Mouse (Mus musculus) megakaryocyte, embryonic 14.5 days (primary cell): ENCODE results near the gene Itgae. TPM values are rescaled to one million over a fixed set of nuclear protein-coding genes. Genes with fewer than 3 reads are reported as not detected.

Experiments
- H3K27me3 ChIP-seq: replicated peaks from 2 replicates; pipeline ENCODE3; 2012; ENCODE audit warnings: inconsistent platforms
- H3K36me3 ChIP-seq: replicated peaks from 2 replicates; pipeline ENCODE3; 2012; ENCODE audit warnings: low read length, inconsistent platforms, mixed read lengths
- H3K4me1 ChIP-seq: 2 replicates; pipeline ENCODE4 v1.6.1; 2012; ENCODE audit warnings: inconsistent platforms
- H3K4me3 ChIP-seq: replicated peaks from 2 replicates; pipeline ENCODE3; 2012; ENCODE audit warnings: moderate library complexity, mild to moderate bottlenecking, inconsistent platforms
- H3K9me3 ChIP-seq: 2 replicates; pipeline ENCODE4 v1.6.1; 2012; ENCODE audit warnings: inconsistent platforms
- FLI1 ChIP-seq: IDR thresholded peaks from 2 replicates; pipeline ENCODE4 v1.6.1; 2012; ENCODE audit warnings: low read length, inconsistent platforms, mixed read lengths
- GATA1 ChIP-seq: IDR thresholded peaks from 3 replicates; pipeline ENCODE4 v1.6.1; 2012; ENCODE audit warnings: mixed read lengths, low read length, inconsistent platforms, borderline replicate concordance
- polyA plus RNA-seq: library from polyadenylated mRNA; stranded (reverse); fragments of >175 nt; gene quantifications from 2 replicates; pipeline ENCODE4 v1.2.3, GENCODE M21; 2012; ENCODE audit warnings: low replicate concordance; ENCODE audit not compliant: insufficient read depth

Gene Itgae
- polyA plus RNA-seq, 1 experiment: 0.31 TPM

DNA sequence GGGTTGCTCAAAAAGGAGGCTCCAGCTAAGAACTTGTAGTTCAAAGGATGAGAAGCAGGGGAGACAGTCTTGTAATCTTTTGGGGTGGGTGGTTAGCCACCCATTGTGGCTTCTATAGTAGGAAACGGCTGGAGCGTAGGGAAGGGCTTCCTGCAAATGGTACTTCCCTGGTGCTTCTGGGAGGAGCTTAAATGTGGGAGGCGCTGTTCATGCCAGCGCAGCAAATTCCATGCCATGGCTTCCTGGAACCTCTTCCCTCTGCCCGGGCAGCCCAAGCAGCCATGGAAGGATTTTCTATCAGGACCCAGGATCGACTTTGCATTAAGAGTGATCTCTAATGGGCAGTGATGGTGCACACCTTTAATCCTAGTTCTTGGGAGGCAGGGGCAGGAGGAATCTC, 78.2 kb downstream of the Itgae start:
- TF ChIP-seq GATA1: no peak
- TF ChIP-seq FLI1: no peak
- no peak overlapping the region for H3K4me3 ChIP-seq
- H3K27me3 ChIP-seq: peaks cover 2% of the 10 kb centered on the region
- H3K9me3 ChIP-seq: no peaks in the 10 kb centered on the region
- H3K36me3 ChIP-seq: peaks cover 45% of the 10 kb centered on the region
- peaks cover 73% of the 10 kb centered on the region for H3K4me1 ChIP-seq

DNA sequence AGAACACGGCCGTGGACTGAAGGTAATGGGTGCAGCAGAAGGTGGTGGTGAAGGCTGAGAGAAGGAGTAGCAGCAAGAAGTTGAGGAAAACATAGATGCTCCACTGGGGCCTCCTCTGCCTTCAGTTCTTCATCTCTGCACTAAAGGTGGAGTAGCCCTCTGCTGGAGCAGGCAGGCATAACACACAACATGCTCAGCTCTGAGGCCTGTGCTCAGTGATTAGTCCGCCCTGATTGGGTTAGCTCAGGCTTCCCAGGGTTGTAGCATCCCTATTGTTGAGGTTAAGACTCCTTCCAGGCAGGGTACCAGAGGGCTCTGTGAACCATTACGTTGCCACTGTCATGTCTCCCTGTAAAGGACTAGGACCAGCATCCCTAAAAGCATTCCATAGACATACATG, 78.8 kb downstream of the Itgae start:
- no peak for TF ChIP-seq GATA1
- TF ChIP-seq FLI1: no peak
- H3K4me3 ChIP-seq: no peak overlapping the region
- peaks cover 73% of the 10 kb centered on the region for H3K4me1 ChIP-seq
- no peaks in the 10 kb centered on the region for H3K9me3 ChIP-seq
- H3K36me3 ChIP-seq: peaks cover 52% of the 10 kb centered on the region
- peaks cover 2% of the 10 kb centered on the region for H3K27me3 ChIP-seq

DNA sequence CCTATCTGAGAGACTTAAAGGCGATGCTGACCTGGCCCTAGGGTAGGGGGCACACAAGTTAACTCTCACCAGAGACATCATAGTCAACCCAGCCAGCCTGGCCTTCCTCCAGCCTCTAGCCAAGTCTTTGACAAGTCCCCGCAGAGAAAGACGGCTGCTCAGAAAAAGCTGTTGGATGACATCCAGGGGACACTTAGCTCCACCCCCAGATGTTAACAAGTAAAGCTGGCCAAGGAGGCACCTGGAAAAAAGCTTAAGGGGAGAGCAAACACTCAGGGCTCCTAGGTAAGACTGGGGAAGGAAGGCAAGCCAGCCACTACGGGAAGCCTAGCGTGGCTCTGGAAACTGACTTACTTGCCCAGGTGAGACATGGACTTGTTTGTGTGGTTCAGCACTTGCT, 81.8 kb downstream of the Itgae start:
- Histone ChIP-seq H3K4me1 (peaks cover 61% of the 10 kb centered on the region), H3K36me3 (peaks cover 57% of the 10 kb centered on the region), H3K27me3 (no peaks in the 10 kb centered on the region), H3K9me3 (no peaks in the 10 kb centered on the region), H3K4me3 (no peak overlapping the region)
- TF ChIP-seq GATA1: no peak
- no peak for TF ChIP-seq FLI1

DNA sequence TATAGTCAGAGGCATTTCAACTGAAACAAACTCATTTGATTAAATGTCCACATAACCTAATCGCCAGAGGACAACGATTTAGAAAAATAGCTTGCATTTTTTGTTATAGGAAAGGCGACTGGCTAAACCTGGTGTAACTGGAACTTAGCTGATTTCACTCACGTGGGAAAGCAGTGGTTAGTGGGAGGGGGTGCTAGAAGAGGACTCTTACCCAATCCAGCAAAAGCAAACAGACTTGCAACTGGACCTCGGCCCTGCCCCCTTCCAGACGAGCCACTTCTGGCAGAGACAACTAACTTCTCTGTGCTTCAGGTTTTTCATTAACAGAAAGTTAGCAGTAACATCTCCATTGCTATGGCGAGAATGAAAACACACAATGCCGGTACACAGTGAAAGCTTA, 85.2 kb downstream of the Itgae start:
- TF ChIP-seq FLI1 (no peak), GATA1 (no peak)
- no peaks in the 10 kb centered on the region for H3K9me3 ChIP-seq
- peaks cover 50% of the 10 kb centered on the region for H3K36me3 ChIP-seq
- no peaks in the 10 kb centered on the region for H3K27me3 ChIP-seq
- peak overlapping the region; percentile 99 for H3K4me3 ChIP-seq
- peaks cover 50% of the 10 kb centered on the region for H3K4me1 ChIP-seq

DNA sequence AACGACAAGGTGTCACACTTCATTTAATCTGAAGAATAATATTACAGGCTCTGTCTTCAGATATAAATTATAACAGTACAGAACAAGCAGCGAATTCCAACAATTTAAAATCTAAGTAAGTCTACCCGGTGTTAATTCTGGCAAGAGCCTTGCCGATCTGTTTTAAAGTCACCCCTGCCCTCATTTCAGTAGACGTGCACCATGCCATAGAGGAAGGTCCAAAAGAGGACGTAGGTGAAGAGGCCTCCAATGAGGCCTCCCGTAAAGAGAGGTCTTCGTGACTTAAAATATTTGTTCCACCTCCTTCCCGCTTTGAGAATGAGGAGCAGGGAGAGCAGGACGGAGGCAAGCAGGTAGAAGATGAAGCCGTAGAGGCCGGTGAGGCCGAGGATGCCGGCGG, 85.8 kb downstream of the Itgae start:
- H3K4me1 ChIP-seq: peaks cover 46% of the 10 kb centered on the region
- TF ChIP-seq FLI1 (no peak), GATA1 (no peak)

DNA sequence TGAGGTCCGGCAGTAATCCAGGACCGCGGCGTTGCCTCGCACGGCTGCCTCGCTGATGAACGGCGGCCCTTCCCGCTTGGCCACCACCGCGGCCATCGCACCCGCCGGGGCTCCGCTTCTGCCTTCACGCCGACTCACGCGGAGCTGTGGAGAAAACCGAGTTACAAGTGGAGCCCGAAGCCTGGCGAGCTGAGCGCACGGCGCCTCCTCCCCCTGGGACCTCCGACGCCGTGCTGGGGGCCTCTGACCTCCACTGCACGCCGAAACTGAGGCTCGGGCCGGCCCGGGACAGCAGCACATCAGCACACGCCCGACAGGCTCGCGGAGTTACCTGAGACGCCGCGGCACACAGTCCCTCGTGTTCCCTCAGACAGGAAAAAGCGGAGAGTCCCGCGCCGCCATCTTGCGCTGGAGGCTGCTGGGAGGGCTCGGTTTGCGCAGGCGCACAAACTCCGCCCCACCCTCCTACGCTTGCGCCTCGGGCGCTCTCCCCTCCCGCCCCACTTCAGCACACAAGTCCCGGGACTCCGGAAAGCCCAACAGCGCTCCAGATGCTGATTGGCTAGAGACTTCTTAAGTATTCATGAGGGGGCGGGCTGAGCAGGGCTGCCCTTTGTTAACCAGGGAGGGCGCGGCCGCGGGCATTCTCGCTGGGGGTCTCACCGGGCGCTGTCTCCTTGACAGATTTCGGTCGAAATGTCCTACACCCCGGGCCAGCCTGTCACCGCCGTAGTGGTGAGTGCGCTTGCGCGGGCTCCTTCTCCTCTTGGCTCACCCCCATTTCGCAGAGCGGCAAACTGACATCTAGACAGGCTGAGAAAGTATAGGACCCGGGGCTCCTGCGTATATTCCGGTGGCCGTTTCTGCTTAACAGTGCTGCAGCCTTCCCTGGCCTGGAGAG, 86.5 kb downstream of the Itgae start, which contains the start of the genes Emc6 and Tax1bp3:
Emc6 (minus strand) TSS at position 430 of the 901 bp plus-strand sequence.
Tax1bp3 (plus strand) TSS at position 476 of the 901 bp plus-strand sequence.
- TF ChIP-seq GATA1 (no peak), FLI1 (no peak)
- H3K36me3 ChIP-seq: peaks cover 41% of the 10 kb centered on the region
- peak within 1 kb of the TSS; percentile 99 for H3K4me3 ChIP-seq
- H3K27me3 ChIP-seq: no peaks in the 10 kb centered on the region
- H3K9me3 ChIP-seq: no peaks in the 10 kb centered on the region
- H3K4me1 ChIP-seq: peaks cover 39% of the 10 kb centered on the region

More for the DNA sequence above, 85.8 kb downstream of the Itgae start:
- Histone ChIP-seq H3K4me3 (peak overlapping the region; percentile 99), H3K27me3 (no peaks in the 10 kb centered on the region), H3K9me3 (no peaks in the 10 kb centered on the region), H3K36me3 (peaks cover 47% of the 10 kb centered on the region)

DNA sequence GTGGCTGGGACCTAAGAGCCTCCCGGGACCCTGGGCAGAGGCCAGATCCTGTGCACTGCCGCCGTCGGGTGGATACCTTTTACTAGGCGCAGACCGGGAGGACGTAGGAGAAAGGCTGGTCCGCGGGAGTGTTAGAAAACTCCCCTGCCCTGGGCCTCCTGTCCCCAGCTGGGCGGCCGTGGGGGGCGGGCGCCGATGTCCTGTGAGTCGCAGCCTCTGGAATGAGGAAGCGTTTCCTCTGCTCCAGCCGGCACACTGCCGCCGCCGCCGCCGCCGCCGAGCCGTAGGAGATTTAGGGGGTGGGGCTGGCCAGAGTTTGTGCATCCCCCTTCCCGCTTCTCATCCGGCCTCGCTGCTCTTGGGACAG, 87.1 kb downstream of the Itgae start:
- Histone ChIP-seq H3K36me3 (peaks cover 40% of the 10 kb centered on the region), H3K9me3 (no peaks in the 10 kb centered on the region), H3K27me3 (no peaks in the 10 kb centered on the region), H3K4me3 (peak overlapping the region; percentile 99), H3K4me1 (peaks cover 33% of the 10 kb centered on the region)
- TF ChIP-seq GATA1: no peak
- TF ChIP-seq FLI1: no peak

DNA sequence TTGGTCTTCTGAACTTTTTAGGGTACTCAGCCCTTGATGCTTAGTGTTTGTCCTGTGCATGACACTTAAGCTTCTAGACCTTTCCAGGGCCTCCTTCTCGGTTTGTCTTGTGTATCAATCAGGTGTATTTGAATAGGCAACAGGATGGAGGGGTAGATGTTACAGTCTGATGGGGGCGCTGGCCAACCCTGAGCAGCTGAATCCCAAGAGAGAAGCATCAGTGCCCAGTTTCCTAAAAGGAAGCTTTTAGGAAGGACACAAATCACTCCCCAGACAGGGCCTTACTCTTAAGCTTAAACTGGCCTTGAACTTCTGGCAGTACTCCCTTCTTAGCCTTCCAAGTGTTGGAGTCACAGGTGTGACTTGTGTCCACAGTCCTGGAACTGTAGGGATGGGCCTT, 87.5 kb downstream of the Itgae start:
- TF ChIP-seq GATA1 (no peak), FLI1 (no peak)
- peak overlapping the region; percentile 99 for H3K4me3 ChIP-seq
- peaks cover 29% of the 10 kb centered on the region for H3K4me1 ChIP-seq
- no peaks in the 10 kb centered on the region for H3K27me3 ChIP-seq
- H3K36me3 ChIP-seq: peaks cover 37% of the 10 kb centered on the region
- no peaks in the 10 kb centered on the region for H3K9me3 ChIP-seq

DNA sequence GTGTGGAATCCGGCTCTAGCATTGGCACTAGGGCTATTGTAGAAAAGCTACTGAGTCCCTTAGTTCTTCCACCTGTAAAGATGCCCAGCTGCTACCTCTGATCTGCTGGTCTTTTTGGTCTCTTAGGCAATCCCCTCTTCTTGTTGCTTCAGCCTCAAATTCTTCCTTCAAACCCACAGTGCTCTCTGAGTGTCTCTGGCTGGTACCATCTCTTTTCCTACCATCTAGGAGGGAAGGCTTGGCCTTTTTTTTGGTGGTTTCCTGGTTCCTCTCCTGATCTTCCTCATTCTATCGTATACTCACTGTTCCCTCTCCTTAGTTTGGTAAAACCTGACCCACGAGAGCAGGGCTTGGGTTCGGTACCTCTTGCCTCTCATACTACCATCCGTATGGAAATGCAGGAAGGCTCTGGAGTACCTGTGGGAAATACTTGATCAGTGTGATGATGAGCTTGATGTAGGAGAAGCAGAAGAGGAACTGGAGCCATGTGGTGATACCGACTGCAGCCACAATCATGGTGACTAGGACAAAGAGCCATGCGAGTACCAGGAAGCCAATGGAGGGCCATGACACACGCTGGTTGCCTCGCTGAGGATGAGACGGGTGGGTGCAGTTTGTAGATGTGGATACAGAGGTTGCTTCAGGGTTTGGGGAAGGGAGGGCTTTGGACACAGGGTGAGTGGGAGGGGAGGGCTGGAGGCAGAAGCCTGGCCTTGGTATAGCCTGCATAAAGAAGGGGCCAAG, 95.7 kb downstream of the Itgae start:
- Histone ChIP-seq H3K36me3 (peaks cover 88% of the 10 kb centered on the region), H3K4me3 (peak overlapping the region; percentile 53), H3K9me3 (no peaks in the 10 kb centered on the region), H3K4me1 (peaks cover 5% of the 10 kb centered on the region), H3K27me3 (no peaks in the 10 kb centered on the region)
- TF ChIP-seq GATA1 (no peak), FLI1 (no peak)

DNA sequence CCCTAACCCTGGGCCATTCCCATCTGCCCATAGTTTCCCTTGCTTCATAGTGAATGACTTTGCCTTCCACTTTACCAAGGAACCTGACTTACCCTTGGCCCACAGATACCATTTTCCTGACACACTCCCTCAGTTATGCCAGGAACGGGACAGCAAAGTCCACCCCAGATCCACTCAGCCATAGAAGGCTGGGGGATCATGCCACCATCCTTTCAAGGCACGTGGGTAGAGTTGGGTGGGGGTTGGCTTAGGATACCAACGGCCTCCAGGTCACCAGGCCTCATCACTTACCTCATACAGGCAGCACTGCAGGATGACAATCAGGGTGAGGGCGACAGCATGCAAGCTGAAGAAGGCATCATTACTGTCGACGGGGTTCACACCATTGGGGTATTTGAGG, 96.8 kb downstream of the Itgae start:
- TF ChIP-seq GATA1: no peak
- no peak for TF ChIP-seq FLI1
- H3K36me3 ChIP-seq: peaks cover 95% of the 10 kb centered on the region

More for the DNA sequence above, 96.8 kb downstream of the Itgae start:
- Histone ChIP-seq H3K4me1 (peaks cover 5% of the 10 kb centered on the region), H3K27me3 (no peaks in the 10 kb centered on the region), H3K4me3 (no peak overlapping the region), H3K9me3 (no peaks in the 10 kb centered on the region)
